Mouse (Mus musculus) cerebellum, adult 11 months (tissue): ENCODE measurements around the gene Il1rl1.

ENCODE experiments used
- DNase-seq: peaks from one replicate; pipeline ENCODE4 v3.0.0; 2022

Il1rl1 gene

DNA sequence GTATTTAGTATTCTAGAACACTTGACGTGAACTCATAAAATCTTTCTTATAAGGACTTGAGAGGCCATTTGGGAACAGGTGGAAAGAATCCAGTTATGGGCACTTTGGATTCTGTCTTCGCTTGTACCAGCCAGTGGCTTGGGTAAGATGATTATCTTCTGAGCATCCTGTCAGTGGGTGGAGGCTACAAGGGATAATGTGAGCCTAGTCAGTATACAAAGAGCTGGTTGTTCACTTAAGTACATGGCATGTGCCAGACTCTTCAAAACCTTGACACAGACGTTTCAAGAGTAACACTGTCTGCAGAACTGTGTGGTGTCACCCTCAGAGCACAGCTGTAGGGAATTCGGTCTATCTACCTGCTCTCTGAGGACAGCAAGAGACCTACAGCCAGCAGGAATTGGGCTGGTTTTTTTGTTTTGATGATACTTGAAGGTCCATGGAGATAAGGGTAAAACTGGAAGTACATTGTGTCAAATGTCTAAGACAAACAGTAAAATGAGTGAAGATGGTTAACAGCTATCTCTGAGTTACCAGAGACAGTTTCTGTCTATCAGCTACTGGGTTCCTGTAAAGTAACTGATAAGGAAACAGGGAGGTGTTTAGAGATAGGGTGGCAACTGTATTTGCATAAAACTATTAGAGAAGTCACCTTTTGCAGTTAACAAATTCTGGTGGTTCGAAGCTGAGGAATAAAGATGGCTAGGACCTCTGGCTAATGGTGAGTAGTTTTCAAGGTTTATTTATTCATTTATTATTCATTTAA, at the start of gene Il1rl1:
Gene Il1rl1, plus strand, starts transcription at position 661 of the 766 bp plus-strand sequence.
- no peak for DNase-seq

DNA sequence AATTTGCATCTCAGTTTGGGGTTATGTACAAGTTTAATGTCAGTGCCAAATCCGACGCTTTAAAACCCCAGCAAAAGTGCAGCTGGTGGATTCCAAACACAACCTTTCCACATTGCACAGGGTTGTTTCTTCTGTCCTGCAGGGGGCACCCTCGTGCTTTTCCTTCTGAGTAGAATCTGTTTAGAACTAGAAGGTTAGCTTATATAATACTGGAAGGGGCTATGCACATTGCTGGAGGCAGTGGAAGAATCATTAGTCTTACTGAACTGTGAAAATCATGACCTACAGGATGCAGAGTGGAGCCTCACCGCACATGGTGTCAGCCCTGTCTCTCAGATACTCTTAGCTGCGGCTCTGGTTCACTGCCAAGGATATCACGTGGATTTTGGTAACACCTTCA, 49.3 kb upstream of the Il1rl1 start:
- DNase-seq = peak; percentile 6

DNA sequence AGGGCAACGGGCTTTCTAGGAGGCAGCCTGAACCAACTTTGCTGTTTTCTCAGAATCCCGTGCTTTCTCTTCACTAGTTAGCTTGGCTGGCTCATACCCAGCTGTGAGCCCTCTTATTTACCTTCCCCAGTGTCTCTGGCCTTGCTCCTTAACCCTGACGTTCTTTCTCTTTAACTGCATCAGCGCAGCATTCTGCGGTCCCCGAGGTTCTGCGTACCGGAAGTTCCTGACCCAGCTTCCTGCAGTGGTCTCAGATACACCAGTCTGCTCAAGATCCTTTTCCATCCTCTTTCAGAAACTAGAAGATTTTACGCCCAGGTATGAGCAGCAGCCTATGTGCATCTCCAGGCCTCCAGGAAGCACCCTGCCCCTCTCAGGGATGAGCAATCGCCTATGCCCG, 48.4 kb upstream of the Il1rl1 start:
- no peak for DNase-seq

DNA sequence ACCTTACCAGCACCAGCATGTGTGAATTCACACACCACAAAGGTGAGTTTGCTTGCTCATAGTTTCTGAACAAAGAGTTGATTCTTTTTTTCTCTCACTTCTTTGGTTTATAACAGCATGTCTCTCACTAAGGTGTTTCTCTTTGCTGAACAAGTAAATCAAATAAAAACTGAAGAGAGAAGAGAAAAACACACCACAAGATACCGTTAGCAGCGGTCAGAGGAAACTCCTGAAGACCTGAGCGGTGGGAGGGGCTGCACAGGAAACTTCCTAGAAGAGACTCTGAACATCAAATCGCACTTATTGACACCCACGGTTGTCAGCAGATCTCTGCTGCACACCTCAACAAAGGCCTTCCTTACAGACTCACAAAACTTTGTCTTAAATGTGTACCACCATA, 46.5 kb upstream of the Il1rl1 start:
- no peak for DNase-seq

DNA sequence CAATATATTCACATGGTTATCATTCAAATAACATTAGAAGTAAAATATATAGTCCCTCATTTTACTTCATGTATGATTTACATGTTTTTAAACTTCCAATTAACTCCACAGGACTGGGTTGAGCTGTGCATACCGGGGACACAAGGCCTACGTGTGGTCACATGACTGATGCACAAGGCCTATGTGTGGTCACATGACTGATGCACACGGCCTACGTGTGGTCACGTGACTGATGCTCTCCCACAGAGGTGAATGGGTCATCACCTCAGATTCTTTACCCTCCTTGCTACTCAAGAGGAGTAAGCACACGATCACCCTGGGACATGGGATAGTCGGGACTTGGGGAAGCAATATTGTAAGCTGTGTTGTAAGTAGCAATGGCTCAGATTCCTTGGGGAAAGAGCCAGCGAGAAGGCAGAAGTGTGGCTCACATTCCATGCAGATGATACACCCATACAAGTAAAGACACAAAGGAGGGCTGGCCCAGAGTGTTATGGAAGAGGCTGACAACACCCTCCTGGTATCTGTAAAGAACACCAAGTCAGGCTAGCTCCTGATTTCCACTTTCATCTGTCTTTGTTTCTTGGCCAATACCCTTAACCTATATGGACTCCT, 44.3 kb upstream of the Il1rl1 start:
- DNase-seq = no peak

GRCm38 (mm10) chr1:40391374-40391773, 38.0 kb upstream of the Il1rl1 start:
- DNase-seq = no peak

DNA sequence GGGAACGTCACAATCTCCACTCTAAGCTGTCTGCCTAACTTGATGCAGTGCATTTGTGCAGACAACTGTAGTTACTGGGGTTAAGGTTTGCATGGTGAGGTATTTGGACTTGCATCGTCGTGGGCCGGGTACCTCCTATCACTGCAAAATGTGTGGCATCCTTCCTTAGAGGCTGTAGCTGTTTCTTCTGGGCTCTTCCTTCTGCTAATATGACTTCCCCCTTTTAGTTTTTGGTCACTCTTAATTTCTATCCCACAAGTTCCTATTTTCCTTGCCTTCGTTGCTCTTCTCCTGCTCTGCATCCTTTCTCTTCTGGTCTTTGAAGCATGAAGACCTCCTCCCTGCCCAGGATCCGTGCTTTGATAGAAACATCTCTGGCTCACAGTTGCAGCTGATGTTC, 36.8 kb upstream of the Il1rl1 start:
- DNase-seq = no peak

- no peak for DNase-seq
Observed at GRCm38 (mm10) chr1:40393214-40393613, 36.2 kb upstream of the Il1rl1 start.

GRCm38 (mm10) chr1:40399639-40400038, 29.7 kb upstream of the Il1rl1 start:
- no peak for DNase-seq

- DNase-seq = no peak
Observed at GRCm38 (mm10) chr1:40404682-40405081, 24.7 kb upstream of the Il1rl1 start.

DNA sequence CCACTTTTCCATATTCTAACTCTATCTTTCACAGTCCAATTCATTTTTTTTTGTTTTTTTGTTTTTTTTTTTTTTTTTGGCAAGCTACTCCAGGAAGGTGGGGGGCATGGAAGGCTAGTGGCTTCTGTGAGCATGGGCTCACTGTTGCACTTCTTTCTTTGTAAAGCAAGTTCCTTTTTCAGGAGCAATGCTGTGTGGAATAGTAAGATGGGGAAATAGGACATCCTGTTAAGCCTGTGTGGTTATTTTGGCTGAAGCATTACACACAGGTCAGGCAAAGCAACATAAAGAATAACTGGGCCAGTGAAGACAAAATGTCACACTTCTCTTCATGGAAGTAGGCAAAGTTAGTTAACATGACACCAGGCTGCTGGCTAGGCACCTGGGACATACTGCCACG, 19.5 kb upstream of the Il1rl1 start:
- DNase-seq = no peak

DNA sequence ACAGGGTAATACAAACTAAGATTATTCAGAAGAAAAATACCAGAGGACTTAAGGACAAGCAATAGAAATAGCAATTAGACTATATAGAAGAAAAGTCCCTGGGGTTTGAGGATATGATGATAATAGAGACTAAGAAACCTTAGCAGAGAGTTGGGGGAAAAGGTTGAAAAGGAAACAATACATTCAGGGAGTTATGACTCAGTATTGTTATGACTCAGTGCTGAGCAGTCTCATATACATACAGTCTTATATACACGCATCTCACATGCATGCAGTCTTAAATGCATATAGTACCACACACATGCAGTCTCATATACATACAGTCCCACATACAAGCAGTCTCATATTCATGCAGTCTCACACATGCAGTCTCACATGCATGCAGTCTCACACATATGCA, 16.3 kb upstream of the Il1rl1 start:
- no peak for DNase-seq

DNA sequence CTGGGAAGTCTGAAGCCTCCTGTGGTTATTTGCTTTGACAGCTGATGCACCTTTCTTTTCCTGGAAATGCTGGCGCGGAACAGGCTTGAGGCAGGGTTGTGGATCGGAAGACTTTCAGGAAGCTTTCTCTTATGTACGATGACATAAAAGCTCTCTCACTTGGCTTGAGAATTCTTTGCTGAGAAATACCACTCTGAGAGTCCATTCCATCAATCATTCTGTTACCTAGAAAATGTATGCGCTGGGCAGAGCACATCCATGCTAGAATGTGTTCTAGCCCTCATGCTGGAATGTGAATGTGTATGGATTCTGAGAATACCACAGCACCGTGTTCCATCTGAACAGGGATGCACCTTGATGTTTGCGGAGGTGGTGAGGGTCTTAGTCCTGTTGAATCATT, 15.1 kb upstream of the Il1rl1 start:
- DNase-seq = no peak

DNA sequence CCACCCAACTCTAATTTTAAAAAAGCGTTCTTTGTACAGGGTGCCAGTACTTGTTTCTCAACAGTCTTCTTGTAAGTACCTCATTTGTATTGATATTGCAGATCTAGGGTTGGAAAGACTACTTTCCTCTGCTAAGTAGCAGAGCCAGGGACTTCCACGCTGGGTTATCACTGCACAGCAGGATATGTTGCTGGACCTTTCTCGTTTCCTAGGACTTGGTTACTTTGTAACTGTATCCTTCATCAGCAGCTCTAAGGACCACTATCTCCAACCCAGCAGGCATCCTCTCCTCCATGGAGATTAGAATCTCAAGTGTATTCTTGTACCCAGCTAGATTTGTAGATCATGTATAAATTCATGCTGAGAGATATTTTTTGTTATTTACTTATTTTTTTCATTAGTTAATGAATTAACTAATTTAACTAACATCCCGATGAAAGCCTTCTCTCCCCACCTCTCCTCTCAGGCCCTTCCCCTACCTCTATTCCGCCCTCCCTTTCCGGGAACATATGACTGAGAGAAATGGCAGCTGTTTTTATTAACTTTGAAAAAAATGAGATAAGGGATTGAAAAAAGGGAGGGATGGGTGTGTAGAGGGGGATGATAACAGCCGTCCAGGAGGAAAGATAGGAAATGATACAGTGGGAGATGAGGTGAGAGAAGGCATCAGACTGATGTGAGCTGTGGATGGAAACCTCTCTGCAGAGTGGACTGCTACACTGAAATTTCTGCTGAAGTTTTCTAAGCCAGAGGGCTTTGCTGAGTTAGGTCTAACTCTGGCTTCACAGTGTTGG, 14.3 kb upstream of the Il1rl1 start:
- DNase-seq = no peak

DNA sequence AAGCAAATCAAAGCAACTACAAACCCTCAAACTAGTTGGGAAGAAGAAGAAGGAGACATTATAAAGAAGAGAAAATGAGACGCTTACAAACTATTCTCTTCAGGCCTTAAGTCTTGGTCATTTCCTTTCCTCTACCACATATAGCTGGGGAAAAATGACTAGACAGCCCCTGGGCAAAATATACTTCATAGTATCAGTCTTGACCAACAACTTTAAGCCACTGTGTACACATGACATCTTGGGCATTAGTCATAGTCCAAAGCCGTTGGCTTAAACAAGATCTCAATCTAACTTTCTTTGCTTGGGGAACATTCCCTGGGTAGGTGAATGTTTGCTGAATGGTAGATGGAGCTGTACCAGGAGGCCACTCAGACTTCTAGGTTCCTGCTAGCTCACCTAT, 12.3 kb upstream of the Il1rl1 start:
- DNase-seq = no peak

GRCm38 (mm10) chr1:40418512-40418911, 10.9 kb upstream of the Il1rl1 start:
- no peak for DNase-seq

- no peak for DNase-seq
Observed at GRCm38 (mm10) chr1:40423892-40424291, 5.5 kb upstream of the Il1rl1 start.

DNA sequence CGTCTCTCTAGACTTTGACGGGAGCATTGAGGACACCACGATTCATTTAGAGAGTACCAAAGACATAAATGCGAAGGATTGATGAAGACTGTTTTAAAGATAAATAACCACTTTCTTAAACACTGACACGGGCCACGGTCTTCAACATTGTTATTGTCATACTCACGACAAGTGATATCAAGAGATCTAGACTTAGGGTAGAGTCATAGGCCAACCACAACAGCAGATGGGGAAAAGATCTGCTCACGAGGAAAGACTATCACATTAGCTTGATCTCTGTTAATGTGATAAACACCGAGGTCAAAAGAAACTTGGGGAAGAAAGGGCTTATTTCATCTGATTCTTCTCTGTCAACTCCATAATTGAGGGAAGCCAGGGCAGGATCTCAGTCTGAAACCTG, 2.1 kb upstream of the Il1rl1 start:
- DNase-seq = no peak

DNA sequence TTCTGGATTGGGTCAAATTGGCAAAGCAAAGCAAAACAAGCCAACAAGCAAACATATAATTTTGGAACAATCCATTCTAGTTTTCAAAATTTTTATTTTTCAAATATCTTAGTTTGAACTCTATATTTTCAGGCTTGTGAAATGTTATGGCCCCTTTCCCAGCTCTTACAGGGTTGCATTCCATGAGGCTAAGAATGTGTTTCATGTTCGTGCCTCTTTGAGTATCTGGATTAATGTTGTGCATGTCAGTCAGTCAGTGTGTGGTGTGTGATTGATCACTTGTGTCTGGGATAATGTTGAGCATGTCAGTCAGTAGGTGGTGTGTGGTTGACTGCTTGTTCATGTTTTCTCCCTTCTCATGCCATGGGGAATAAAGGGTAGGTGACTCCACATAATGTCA, 1.5 kb upstream of the Il1rl1 start:
- DNase-seq = no peak

GRCm38 (mm10) chr1:40430143-40430834, 919 bp downstream of the Il1rl1 start:
- no peak for DNase-seq

DNA sequence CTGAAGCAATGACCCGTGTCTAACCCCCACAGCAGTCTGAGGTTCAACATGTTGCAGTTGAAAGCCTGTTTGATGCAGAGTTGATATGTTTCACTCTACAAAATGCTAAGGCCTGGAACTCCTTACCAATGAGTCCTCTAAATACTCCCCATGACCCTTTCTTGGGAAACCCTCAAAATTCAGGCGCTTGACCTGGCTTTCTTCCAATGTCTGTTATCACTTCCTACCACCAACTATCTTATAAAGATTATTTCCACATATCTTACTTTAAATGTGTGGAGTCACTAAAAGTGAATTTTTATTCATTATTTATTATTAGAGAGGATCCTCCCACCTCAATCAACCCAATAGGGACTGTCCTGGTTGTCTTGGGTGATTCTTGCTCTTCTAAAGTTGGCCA, 2.8 kb downstream of the Il1rl1 start:
- DNase-seq = no peak

DNA sequence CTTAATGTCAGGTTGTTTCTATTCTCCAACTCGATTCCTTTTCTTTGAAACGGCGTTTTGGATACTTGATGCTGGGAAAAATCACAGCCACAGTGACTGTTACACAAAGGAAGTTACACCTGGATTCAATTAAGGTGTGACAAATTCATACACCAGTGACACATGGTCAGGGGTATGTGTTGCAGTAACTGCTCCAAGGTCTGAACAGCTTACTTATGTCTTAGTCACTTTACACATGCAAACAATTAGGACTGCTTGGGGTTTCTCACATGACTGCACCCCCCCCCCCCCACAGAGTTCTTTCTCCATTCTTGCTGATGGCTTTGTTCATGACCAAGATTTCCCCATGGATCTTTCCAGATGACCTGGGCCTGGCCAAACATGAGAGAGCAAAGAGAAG, 6.6 kb downstream of the Il1rl1 start:
- no peak for DNase-seq

DNA sequence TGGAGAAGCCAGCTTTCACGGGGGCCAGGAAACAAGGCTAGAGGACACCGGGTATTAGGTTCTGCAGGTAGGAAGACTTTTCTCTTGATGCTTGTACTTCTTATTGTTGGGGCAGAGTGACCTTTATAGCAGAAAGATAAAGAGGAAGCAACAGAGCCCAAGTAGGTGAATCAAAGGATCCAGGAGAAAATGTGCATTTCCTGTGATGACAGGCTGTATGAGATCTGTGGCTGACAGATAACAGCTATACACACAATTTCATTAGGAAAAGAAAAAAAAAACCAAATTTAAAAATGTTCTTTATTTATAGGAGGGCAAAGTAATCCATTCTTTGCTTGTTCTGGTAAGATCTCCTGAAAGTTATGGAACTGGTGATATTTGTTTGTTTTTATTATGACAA, 8.0 kb downstream of the Il1rl1 start:
- no peak for DNase-seq
